Mouse (Mus musculus) lung, postnatal 36 days (tissue): Measurements from ENCODE around the gene Adar.

Experiments used
- DNase-seq: peaks from one replicate; pipeline ENCODE4 v3.0.0; 2022; ENCODE audit warnings: mixed read lengths

The Adar gene

DNA sequence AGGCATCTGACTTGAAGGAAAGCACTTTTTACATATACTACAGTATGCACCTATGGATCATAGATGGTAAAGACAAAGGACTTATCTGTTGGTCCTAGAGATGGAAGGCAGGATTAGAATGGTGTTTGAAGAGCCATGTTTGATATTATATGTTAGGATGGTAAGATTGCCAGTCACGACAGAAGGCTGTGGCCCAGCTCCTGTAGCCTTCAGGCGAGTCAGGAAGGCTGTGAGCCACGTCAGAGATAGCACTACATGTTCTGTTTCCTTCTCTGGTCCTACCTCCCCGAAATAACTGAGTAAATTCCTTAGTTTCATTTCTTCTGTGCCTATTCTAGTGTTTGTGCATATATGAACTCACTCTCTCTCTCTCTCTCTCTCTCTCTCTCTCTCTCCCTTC, 17.3 kb downstream of the Adar start:
- DNase-seq: no peak

DNA sequence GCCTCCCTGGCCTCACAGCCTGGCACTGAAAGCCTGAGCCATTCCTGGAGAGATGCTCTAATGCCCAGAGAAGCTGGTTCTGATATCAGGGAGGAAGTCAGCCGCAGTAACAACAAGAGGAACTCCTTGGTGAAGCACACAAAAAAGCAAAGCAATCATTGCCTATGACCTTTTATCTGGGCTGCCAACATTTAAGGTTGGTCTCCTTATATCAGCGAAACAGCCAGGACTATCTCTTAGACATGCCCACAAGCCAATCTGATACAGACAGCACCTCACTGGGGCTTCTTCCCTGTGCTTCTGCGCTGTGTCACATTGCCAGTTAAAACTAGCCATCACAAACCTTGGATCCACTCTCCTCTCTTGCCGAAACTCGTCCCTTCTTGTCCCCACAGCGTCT, 23.7 kb downstream of the Adar start:
- DNase-seq: no peak

DNA sequence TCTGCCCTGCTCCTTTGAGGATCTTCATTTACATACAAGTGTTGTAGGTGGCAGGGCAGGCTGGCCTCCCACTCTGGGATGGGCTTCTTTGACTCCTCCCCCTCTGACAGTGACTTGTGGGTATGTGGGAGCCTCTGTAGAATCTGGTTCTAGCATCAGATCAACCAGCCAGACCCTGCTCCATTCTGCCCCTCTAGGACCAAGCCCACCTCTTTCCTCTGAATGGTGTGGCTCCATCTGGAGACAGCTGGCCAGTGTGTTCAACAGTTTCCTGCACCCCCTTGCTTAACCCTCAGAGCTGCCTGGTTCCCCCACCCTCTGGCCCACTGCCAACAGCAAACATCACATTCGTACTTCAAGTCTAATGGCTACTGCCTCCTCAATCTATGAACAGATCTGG, 37.5 kb downstream of the Adar start:
- no peak for DNase-seq

DNA sequence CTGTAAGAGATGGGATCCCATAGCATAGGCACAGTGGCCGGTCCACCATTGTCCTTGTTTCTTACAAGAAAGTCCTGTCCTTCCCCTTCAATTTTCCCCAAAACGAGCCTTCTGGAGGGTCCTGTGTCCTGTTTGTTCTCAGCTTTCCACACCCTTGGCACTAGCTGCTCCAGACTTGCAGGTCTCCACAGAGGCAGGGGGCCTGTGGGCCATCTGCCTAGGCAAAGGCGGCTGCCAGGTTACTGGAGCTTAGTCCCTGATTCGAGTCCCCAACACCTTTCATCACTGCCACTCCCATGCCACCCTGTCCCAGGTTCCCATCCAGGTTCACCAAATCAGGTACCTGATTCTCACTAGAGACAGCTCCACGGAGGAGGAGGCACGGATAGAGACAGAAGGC, 40.5 kb downstream of the Adar start:
- DNase-seq: no peak

DNA sequence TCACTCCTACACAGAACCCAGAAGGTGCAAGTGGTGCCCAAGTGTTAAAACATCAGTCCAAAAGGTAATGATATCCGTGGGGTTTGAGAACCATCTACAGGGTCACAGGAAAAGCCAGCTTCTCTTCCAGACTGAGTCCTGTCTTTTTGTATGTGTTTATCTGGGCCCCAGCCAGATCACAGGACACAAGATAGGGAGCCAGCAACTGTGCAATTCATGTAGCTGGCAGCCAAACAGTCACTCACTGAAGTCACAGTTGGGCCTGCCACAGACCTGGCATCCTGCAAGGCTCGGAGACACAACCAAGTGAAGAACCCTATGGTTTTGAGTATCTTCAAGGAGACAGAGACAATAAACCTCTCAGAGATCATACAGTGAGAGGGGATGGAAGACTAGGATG, 43.0 kb downstream of the Adar start:
- DNase-seq: no peak

DNA sequence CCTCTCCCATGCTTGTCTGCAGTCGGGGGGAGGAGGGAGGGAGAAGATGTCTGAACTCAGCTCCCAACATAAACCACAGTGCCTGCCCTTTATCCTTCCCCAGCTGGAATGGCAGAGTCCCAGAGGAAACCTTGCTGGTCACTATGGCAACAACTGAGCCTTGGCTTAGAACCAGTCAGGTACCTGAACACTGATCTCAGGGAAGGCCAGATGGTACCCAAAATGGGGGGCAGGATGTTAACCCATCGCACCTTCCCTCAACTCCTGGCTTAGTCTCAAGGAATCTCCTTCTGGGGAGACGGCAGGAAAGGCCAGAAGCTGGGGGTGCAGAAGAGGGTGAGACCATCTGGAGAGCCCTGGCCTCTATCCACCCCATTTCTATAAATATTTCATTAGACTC, 45.0 kb downstream of the Adar start:
- DNase-seq: no peak

DNA sequence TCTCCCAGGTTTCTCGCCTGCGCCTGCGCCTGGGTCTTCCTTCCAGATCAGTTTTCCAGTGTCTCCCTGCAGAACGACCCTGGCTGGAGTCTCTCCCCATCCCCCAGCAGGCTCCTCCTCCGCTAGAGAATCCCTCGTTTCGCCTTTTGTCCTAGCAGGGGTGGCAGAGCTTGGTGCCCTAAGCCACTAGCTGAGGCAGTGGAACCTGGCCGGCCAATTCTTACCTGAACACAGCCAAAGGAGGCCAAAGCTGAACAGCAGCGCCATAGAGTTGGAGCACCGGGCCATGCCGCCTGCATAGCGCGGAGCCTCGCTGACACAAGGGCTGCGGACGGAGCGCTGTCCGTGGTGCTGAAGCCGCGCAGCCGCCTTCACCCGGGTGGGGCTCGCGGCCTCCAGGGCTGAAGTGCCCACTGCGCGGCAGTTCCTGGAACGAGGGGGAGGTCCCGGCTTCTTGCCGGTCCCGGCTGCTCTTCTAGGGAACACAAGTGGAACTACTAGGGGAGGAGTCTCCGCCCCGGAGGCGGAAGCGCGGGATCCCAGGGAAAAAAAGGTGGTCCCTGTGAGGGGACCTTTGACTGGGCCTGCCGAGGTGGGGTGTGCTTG, 49.4 kb downstream of the Adar start, which contains the start of gene Chrnb2:
TSS of gene Chrnb2 (minus strand) at position 514 of the 606 bp plus-strand sequence.
- DNase-seq: peak; percentile 76

DNA sequence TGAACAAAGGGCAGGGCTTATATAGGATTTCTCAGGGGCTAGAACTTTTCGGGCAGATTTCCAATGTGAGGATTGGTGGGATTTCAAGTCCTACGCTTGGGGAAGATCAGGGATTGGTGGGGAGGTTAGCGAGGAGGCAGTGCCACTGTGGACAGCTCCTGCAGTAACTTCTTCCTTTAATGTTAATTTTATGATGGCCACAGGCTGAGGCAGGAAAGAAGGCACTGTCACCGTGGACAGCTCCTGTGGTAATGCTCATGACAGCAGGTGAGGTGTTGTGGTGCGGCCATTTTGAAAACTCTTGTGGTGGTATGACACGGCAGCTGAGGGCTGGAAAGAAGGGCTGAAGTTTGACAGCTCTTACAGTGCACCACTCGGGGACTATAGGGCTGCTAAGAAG, 54.8 kb downstream of the Adar start:
- DNase-seq: no peak

- DNase-seq: no peak
Observed at GRCm38 (mm10) chr3:89770425-89771002, 55.7 kb downstream of the Adar start.

DNA sequence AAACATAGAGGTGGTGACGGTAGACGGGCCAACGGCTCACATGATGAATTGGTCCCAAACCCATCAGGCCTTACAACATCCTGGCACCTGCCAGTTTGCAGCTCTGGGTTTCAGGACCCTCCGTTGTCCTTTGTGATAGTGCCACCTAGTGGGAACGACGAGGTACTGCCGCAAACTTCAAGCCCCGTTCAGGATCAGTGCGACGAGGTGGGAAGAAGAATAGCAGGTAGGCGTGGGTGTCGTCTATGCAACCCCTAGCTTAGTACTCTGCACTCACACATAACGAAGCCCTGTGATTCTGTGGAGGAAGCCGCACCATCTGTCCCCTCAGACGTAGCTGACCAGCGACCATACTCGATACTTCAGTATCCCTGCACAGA, 57.8 kb downstream of the Adar start:
- peak; percentile 87 for DNase-seq

DNA sequence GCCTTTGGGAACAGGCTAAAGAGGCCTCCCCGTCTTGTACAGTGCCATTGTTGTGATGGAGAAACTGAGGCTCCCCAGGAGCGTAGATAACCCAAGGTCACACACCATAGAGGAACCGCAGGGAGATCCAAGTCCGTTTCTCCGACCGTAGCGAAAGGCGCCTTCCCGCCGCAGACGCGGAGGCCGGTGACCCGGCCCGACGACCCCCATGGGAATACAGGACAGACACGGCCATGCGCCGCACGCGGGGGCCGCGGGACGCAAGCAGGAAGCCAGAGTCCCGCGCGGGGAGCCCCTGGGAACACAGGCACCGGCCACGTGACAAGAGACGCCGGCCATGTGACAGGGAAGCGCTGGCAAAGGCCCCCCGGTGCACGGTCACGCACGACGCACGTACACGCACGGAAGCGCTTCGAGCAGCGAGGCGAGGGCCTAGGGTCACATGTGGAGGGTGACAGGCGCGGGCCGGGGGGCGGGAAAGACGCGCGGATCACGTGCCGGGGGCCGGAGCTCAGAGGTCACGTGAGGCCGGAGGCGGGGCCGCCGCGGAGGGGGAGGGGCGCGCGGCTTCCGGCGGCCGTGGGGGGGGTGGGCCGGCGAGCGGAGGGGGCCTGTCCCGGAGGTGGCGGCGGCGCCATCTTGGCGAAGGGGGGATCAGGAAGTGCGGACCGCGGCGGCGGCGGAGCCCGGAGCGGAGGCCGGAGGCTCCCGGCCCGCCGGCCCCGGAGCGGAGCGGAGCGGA, 58.3 kb downstream of the Adar start, which contains the start of gene Ube2q1:
TSS of gene Ube2q1 (plus strand) at position 649 of the 742 bp plus-strand sequence.
- DNase-seq: peak; percentile 96

DNA sequence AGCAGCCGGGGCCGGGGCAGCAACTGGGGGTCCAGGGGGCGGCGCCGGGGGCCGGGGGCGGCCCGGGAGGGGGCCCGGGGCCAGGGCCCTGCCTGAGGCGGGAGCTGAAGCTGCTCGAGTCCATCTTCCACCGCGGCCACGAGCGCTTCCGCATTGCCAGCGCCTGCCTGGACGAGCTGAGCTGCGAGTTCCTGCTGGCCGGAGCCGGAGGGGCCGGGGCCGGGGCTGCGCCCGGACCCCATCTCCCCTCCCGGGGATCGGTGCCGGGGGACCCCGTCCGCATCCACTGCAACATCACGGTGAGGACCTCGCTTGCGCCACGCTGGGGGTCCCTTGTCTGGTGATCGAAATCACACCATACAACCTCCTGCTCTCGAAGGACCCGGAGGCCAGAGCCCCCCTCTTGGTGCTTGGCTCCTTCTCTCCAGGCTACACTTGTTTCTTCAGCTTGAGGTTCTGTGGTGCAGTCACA, 59.0 kb downstream of the Adar start:
- peak; percentile 41 for DNase-seq

DNA sequence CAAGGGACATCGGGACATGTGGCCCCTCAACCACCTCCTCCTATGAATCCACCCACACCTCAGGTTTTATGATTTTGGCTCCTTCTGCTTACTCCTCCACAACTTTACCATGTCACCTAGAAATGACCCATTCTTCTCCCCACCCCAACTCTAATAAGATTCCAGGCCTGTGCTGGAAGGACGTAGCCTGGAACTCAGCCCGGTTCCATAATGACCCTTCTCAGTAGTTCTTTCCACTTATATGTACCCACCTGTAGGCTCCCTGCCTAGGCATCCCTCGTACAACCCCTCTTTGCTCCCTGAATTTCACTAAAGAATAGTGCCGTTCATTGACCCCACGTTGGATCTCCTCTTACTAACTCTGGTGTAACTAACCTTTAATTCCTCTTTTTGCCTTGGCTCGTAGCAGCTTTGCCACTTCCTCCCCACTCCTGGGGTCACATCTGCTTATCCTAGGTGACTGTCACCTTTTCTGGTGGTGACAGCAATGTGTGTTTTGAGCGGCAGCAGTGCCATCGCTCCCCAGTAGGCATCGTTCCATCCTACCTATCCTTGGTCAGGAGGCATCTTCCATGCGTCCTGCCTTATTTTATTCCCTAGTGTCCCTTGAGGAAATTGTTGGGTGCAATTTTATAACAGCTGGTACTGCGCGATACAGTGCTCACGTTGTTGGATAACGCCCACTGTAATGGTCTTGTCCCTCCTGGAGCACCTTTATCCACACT, 59.6 kb downstream of the Adar start:
- peak; percentile 25 for DNase-seq

- no peak for DNase-seq
Observed at GRCm38 (mm10) chr3:89776001-89776400, 61.2 kb downstream of the Adar start.

GRCm38 (mm10) chr3:89780102-89780501, 65.3 kb downstream of the Adar start:
- no peak for DNase-seq

GRCm38 (mm10) chr3:89781640-89782039, 66.8 kb downstream of the Adar start:
- no peak for DNase-seq

- DNase-seq: peak; percentile 87
Observed at GRCm38 (mm10) chr3:89784991-89785753, 70.3 kb downstream of the Adar start.

GRCm38 (mm10) chr3:89786275-89786674, 71.5 kb downstream of the Adar start:
- DNase-seq: no peak

GRCm38 (mm10) chr3:89788680-89789352, 74.0 kb downstream of the Adar start:
- DNase-seq: no peak

DNA sequence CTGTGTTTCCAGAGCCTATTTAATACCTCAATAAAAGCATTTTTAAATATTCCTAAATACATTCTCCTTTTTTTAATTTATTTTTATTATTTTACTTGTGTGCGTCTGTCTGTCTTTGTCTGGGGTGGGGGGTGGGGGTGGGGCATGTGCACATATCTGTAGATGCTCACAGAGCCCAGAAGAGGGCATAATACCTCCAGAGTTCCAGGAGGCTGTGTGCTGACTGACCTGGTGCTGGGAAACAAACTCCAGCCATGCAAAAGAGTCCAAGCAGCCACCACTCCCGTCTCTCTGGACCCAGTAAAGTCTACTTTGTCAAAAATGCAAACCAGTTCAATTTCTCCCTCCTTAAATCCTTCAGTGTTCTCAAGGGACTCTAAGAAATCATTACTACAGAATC, 79.8 kb downstream of the Adar start:
- DNase-seq: no peak

DNA sequence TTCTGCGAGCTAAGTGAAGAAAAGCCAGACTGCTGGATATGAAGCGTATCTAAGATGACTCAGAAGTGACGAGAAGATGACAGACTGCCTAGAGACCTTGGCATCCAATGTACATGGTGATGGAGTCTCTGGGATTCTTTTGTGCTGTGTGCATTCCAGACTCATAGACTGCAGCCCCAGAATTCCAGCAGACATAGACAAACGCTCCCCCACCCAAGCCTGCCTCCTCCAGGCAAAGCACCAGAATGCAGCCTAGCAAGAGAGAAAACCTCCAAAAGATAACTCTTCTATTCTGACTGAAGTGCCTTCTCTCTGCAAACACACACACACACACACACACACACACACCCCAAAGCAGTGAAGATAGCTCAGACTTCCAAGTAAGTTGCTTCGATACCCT, 80.9 kb downstream of the Adar start:
- no peak for DNase-seq

GRCm38 (mm10) chr3:89796358-89796757, 81.5 kb downstream of the Adar start:
- DNase-seq: peak; percentile 40
